Mouse (Mus musculus) heart, embryonic 16.5 days (tissue): ENCODE measurements at regions not wholly inside any gene's neighbourhood (a gene's known extent, or its start where the extent isn't known, plus 50 kb on each side); places are given as distances from the start of the nearest gene placed in this dataset.

Experiments used
- ATAC-seq: fragments of 200-750 bp; cut with Nextera tagmentation; replicated peaks from 2 replicates; pipeline ENCODE4 v1.8.0; 2017; ENCODE audit warnings: moderate number of reproducible peaks; ENCODE audit not compliant: insufficient read depth, low FRiP score; ENCODE audit errors: extremely low read depth
- H3K27ac ChIP-seq: fragments of 300-500 bp; sonication (generic); 2 replicates; pipeline ENCODE4 v1.5.1; 2014; ENCODE audit warnings: mild to moderate bottlenecking, low read length, control low read depth, moderate library complexity
- H3K27me3 ChIP-seq: fragments of 300-500 bp; sonication (generic); 2 replicates; pipeline ENCODE4 v1.6.1; 2014; ENCODE audit warnings: low read length, mixed read lengths; ENCODE audit not compliant: control insufficient read depth, insufficient read depth
- H3K36me3 ChIP-seq: fragments of 300-500 bp; sonication (generic); 2 replicates; pipeline ENCODE4 v1.6.1; 2014; ENCODE audit not compliant: control insufficient read depth, insufficient read depth
- H3K4me1 ChIP-seq: fragments of 300-500 bp; sonication (generic); 2 replicates; pipeline ENCODE4 v1.6.1; 2014; ENCODE audit warnings: low read length, mixed read lengths; ENCODE audit not compliant: control insufficient read depth, insufficient read depth
- H3K4me2 ChIP-seq: fragments of 300-500 bp; sonication (generic); 2 replicates; pipeline ENCODE4 v1.6.1; 2014; ENCODE audit warnings: low read depth, mild to moderate bottlenecking, control low read depth, low read length
- H3K4me3 ChIP-seq: fragments of 300-500 bp; sonication (generic); 2 replicates; pipeline ENCODE4 v1.5.1; 2014; ENCODE audit warnings: mild to moderate bottlenecking, control low read depth, low read length
- H3K9ac ChIP-seq: fragments of 300-500 bp; sonication (generic); 2 replicates; pipeline ENCODE4 v1.6.1; 2014; ENCODE audit warnings: low read length, control low read depth
- H3K9me3 ChIP-seq: fragments of 300-500 bp; sonication (generic); replicated peaks from 2 replicates; pipeline ENCODE4 v1.6.1; 2016; ENCODE audit warnings: low read length; ENCODE audit not compliant: control insufficient read depth
- WGBS: fragments of 180-500 bp; shearing (Covaris S2); extraction: QIAGEN DNeasy Blood & Tissue Kit; methylation state at CpG from one replicate; pipeline ENCODE4 v1.1.7; 2014; 5-methylcytosine and 5-hydroxymethylcytosine counted together

DNA sequence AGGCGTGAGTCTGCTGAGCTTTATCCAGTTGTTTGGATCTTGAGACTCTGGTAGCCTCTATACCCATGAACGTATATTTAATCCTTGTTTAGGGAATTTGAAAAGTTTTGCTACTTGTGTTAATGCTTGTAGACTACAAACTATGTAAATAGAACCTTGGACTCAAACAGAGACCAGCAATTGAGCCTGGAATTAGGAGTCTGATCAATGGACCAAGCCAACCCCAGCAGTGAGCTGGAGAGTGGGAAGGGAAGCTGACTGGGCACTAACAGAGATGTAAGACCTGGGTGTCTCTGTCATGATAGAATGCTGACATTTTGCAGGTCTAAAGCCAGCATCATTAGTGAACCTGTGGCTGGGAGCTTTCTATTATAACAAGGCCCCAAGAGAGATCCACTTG, 222.5 kb downstream of the Gm5447 start:
- no peak overlapping the region for H3K9ac ChIP-seq
- H3K4me1 ChIP-seq = no peaks in the 10 kb centered on the region
- H3K36me3 ChIP-seq = no peaks in the 10 kb centered on the region
- H3K4me2 ChIP-seq = no peak overlapping the region
- WGBS = 65% methylated on average over 2 of the region's 2 CpGs
- no peak overlapping the region for H3K4me3 ChIP-seq
- no peaks in the 10 kb centered on the region for H3K27me3 ChIP-seq
- ATAC-seq = no peak
- no peaks in the 10 kb centered on the region for H3K9me3 ChIP-seq
- no peak overlapping the region for H3K27ac ChIP-seq

DNA sequence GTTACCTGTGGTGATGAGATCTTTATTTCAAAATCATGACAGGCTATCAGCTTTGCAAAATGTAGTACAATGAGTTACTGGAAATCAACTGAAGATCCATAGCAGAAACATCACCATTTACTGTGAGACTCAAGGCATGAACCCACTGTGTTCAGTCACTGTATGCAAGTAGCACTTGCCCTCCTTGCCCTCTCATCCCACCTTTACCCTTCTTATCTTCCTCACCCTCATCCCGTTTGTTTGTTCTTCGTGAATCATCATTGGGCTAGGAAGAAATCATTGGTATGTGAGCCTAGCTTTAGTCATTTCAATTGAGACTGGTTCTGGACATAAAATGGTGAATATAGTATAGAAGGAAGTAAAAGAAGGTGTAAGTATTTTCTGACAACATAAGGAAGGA, 223.6 kb downstream of the Gm5447 start:
- H3K9me3 ChIP-seq = no peaks in the 10 kb centered on the region
- H3K36me3 ChIP-seq = no peaks in the 10 kb centered on the region
- H3K27me3 ChIP-seq = no peaks in the 10 kb centered on the region
- no peak overlapping the region for H3K4me2 ChIP-seq
- H3K9ac ChIP-seq = no peak overlapping the region
- no peak for ATAC-seq
- no peak overlapping the region for H3K4me3 ChIP-seq
- H3K27ac ChIP-seq = no peak overlapping the region
- H3K4me1 ChIP-seq = no peaks in the 10 kb centered on the region
- WGBS = 62% methylated on average over 2 of the region's 2 CpGs

DNA sequence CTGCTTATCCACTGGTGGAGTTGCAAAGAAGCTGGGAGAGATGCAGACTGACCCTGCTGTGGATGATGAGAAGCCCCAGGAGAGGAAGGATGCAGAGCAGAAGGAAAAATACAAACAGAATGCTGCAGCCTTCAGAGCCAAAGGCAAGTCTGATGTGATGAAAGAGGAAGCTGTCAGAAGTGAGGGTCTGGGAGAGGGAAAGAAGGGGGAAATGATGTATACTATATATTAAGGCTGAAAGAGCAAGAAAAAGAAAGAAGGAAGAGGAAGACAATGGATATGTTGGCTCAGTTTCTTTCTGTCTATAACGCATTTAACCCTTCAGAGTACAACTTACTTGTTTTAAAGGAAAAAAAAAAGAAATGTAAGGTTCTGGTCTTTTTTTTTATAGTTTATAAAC, 225.4 kb downstream of the Gm5447 start:
- Histone ChIP-seq H3K4me3 (no peak overlapping the region), H3K27me3 (peaks cover 3% of the 10 kb centered on the region; the same call in 1 of the 2 replicates), H3K27ac (no peak overlapping the region), H3K9me3 (no peaks in the 10 kb centered on the region), H3K4me1 (no peaks in the 10 kb centered on the region), H3K9ac (no peak overlapping the region), H3K36me3 (no peaks in the 10 kb centered on the region), H3K4me2 (no peak overlapping the region)
- 69% methylated on average over 1 of the region's 1 CpGs for WGBS
- ATAC-seq = no peak

DNA sequence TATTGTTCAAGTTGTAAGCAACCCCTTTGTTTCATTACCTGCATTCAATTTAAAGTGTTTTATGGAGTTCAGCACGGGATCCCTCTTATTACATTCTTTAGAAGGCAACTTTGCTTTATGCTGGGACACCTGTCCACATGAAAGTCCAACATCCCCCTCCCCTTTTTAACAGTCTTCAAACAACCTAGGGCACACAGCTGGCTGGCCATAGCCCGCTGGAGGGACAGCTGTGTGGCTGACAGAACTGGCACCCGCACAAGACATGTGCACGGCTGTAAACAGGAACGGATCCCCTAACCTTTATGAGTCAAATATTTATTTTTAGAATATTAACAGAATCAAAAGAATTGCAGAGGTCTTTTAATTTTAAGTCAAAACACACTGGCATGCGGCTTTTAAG, 230.1 kb downstream of the Gm5447 start:
- H3K9me3 ChIP-seq = no peaks in the 10 kb centered on the region
- H3K9ac ChIP-seq = no peak overlapping the region
- no peak for ATAC-seq
- H3K4me1 ChIP-seq = no peaks in the 10 kb centered on the region
- no peak overlapping the region for H3K4me3 ChIP-seq
- H3K27ac ChIP-seq = no peak overlapping the region
- no peak overlapping the region for H3K4me2 ChIP-seq
- H3K36me3 ChIP-seq = no peaks in the 10 kb centered on the region
- H3K27me3 ChIP-seq = peaks cover 11% of the 10 kb centered on the region
- WGBS = 64% methylated on average over 6 of the region's 6 CpGs

DNA sequence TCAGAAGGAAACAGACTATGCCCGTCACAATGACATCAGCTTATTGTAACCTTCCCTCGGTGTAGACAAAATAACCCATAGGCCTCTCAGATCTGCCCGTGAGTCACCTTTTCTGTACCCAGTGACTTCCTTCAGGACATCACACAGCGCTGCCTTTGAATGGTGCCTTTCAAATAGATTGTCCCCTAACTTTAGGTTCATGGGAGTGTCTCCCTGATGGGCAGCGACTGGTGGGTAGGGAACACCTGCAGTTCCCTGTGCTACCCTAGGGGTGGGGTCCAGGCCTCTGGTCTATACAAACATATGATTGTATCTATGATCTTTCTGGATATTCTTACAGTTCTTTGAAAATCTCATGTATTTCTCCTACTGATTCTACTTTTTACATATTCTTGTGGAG, 232.4 kb downstream of the Gm5447 start:
- Histone ChIP-seq H3K27me3 (peaks cover 11% of the 10 kb centered on the region), H3K4me1 (no peaks in the 10 kb centered on the region), H3K9me3 (no peaks in the 10 kb centered on the region), H3K36me3 (no peaks in the 10 kb centered on the region), H3K27ac (no peak overlapping the region), H3K4me2 (no peak overlapping the region), H3K4me3 (no peak overlapping the region), H3K9ac (no peak overlapping the region)
- ATAC-seq = no peak
- 64% methylated on average over 5 of the region's 5 CpGs for WGBS

DNA sequence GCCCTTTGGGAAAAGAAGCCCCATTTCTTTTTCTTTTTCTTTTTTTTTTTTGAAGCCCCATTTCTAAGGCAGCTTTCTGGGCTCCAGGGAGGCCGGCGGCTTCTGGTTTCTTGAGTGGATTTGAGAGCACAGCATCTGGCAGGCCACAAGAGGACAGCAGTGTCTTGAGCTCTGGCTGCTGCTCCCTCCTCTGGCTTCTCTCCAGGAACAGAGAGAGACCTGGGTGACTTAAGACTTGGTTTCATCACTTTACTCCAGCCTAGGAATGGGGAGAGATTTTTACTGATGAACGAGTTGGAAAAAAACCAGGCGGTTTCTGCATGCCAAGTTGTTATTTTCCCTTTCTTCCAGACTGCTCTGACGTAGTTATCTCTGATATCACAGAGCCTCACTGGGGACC, 233.7 kb downstream of the Gm5447 start:
- Histone ChIP-seq H3K27ac (no peak overlapping the region), H3K4me3 (no peak overlapping the region), H3K27me3 (peaks cover 11% of the 10 kb centered on the region), H3K9me3 (no peaks in the 10 kb centered on the region), H3K9ac (no peak overlapping the region), H3K4me1 (no peaks in the 10 kb centered on the region), H3K4me2 (no peak overlapping the region), H3K36me3 (no peaks in the 10 kb centered on the region)
- 24% methylated on average over 5 of the region's 5 CpGs for WGBS
- peak; percentile 32; the same call in 1 of the 2 replicates for ATAC-seq

DNA sequence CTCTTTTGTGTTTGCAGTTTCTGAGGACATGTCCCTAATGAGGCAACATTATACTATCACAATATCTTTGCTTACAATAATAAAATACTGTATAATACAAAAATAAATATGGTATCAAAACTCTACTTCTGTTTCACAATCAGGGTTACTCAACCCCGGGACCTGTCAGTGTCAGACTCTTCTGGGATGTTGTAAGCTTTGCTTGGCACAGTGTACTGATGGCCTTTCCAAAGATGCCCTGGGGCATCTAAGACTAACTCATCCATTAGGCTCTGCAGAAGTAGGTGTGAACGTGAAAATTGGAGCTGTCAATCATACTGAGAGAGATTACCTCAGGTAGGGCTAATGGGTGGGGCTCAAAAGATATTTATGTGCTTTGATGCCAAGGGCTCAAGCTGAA, 249.0 kb downstream of the Gm5447 start:
- Histone ChIP-seq H3K27ac (no peak overlapping the region), H3K4me1 (no peaks in the 10 kb centered on the region), H3K9me3 (no peaks in the 10 kb centered on the region), H3K36me3 (no peaks in the 10 kb centered on the region), H3K4me2 (no peak overlapping the region), H3K4me3 (no peak overlapping the region), H3K27me3 (no peaks in the 10 kb centered on the region), H3K9ac (no peak overlapping the region)
- no peak for ATAC-seq
- 79% methylated on average over 2 of the region's 2 CpGs for WGBS

DNA sequence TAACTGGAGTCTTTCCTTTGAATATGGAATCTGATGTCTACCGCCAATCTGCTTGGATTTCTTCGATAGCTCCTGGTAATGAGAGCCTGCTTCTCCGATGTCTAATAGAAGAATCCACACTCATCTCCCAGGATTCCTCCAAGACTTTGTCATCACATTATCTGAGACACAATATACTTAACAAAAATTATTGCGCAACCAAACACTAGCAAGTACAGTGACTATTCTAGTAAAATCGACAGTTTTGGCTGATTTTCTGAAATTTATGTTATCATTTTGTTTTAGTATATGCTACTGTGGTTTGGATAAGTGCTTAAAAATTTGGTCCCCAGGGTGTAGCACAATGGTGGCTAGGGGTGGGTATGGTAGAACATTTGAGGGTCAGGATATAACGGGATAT, 266.5 kb downstream of the Gm5447 start:
- WGBS = 90% methylated on average over 6 of the region's 6 CpGs
- no peaks in the 10 kb centered on the region for H3K9me3 ChIP-seq

DNA sequence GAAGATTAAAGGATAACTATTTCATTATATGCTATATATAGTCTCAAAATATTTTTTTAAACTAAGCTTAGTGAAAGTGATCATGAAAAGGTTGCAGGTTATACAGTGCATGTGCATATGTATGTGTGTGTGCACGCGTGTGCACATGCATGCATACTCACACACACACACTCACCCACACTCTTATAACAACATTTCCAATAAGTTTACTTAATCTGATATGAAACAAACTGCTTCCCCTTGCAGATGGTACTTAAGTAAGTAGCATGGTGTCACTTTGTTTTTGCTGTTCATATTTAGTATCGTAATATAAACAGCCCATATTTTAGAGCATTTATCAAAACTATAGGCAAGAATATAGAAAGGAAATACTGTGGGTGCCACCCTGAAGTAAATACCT, 275.0 kb downstream of the Gm5447 start:
- H3K4me1 ChIP-seq = no peaks in the 10 kb centered on the region
- no peaks in the 10 kb centered on the region for H3K9me3 ChIP-seq
- H3K36me3 ChIP-seq = no peaks in the 10 kb centered on the region
- no peak overlapping the region for H3K4me2 ChIP-seq
- no peak overlapping the region for H3K9ac ChIP-seq
- H3K27me3 ChIP-seq = no peaks in the 10 kb centered on the region
- 92% methylated on average over 3 of the region's 3 CpGs for WGBS
- ATAC-seq = no peak
- H3K4me3 ChIP-seq = no peak overlapping the region
- H3K27ac ChIP-seq = no peak overlapping the region

More for the DNA sequence above, 266.5 kb downstream of the Gm5447 start:
- no peaks in the 10 kb centered on the region for H3K4me1 ChIP-seq
- no peak overlapping the region for H3K27ac ChIP-seq
- no peaks in the 10 kb centered on the region for H3K36me3 ChIP-seq
- no peaks in the 10 kb centered on the region for H3K27me3 ChIP-seq
- no peak overlapping the region for H3K4me2 ChIP-seq
- no peak overlapping the region for H3K4me3 ChIP-seq
- no peak for ATAC-seq
- H3K9ac ChIP-seq = no peak overlapping the region

DNA sequence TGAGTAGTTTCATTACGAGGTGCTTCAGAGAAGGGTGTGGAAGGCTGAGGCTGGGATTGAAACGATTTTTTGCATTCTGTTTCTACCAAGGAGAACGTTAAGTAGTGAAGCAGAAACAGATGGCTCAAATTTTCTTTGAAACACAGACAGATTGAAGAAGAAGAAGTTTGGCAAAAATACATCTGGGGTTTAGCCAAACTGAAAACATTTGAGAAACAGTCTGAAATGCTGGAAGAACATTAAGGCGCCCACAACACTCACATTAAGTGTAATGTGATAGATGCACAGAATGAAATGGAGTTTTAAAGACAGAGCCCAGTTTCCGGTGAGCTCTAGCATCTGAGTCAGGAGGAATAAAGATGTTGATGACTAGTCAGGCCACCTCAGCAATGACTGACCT, 275.5 kb downstream of the Gm5447 start:
- Histone ChIP-seq H3K9ac (no peak overlapping the region), H3K36me3 (no peaks in the 10 kb centered on the region), H3K4me3 (no peak overlapping the region), H3K27ac (no peak overlapping the region), H3K9me3 (no peaks in the 10 kb centered on the region), H3K4me2 (no peak overlapping the region), H3K4me1 (no peaks in the 10 kb centered on the region), H3K27me3 (no peaks in the 10 kb centered on the region)
- 62% methylated on average over 5 of the region's 5 CpGs for WGBS
- no peak for ATAC-seq
